Mouse (Mus musculus) T-helper 2 cell (primary cell): ENCODE measurements around the gene Ctla4.

Experiments
- in situ Hi-C: fragments of 300-600 bp; cut with MboI, MseI; formaldehyde crosslinking; loops from one replicate; pipeline ENCODE4 v1.15.1; 2025; ENCODE audit warnings: high pct_unique_total_duplicates

The Ctla4 gene

DNA sequence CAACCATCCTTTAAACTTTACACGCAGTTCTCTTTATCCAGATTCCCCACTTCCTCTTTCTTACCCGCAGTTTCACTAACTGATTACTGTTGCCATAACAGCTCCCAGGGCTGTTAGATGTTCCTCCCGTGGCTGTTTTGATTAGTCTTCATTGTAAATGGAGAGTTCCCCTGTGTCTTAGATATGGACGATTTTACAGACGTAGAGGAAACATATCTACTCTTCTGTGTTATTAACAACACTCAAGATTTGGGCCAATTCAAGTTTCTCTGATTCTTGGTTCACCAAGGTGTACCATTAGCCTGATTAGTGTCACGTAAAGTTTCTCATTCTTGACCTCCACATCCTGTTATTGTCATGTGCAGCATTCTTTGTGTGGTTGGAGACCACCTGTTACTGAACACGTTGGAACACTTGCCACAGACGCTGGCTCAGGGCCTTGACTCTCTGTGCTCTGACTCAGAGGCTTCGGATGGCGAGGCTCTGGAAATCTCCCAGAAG, 29.5 kb downstream of the Ctla4 start:
- in situ Hi-C loops, result no loop called here

DNA sequence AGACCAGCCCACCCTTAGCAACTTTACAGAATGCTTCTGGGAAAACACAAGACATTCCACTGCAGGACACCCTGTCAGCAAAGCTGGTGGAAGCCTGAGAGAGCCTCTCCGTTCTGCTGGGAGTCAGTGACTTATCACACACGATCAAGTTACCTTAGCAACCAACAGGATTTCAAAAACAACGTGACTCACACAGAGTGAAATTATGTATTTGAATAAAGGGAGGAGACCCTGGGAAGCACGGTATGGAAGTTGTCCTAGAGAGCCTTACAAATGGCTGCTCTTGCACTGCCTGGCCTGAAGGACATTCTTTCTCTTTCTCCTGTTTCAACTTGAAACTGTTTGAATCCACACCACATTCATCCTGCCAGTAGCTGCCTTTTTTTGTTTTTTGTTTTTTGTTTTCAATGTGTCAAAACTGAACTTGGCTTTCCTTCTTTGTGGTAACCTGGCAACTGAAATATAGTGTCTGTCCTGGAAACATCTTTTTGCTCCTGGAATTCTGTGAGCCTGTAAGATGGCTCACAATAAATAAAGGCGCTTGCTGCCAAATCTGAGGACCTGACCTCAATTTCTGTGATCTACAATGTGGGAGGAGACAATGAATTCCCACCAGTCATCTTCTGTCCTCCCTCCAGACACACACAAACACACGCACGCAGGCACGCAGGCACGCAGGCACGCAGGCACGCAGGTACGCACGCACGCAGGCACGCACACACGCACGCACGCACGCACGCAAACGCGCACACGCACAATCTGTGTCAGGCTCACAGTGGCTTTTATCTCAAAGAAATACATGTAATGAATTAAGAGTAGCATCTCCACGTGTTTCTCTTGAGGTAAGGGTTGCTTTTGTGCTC, 33.9 kb downstream of the Ctla4 start:
- in situ Hi-C loops, result loop anchor here (5.0 kb wide), 1 partner anchor 88 kb away; no protein-coding TSS in a partner anchor

- in situ Hi-C loops, result no loop called here
These were observed 42.2 kb downstream of the Ctla4 start for GRCm38 (mm10) chr1:60929036-60929435.

DNA sequence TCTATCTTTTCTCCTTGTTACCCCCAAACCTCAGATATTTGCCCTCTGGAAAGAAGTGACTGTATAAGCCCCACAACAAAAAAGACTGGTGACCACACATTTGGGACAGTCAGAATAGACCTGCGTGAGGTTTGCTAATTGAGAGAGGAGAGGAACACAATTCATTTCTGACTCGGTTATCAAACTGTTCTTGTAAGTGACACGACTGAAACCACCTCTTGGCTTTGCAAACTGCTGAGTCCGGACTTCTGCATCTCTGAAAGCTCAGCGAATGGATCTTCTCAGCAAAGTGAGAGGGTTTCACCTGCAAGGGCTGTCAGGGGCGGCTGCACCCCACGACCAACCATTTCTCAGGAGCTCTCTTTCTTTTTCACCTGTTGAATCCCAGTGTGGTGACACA, 43.6 kb downstream of the Ctla4 start:
- in situ Hi-C loops, result no loop called here

DNA sequence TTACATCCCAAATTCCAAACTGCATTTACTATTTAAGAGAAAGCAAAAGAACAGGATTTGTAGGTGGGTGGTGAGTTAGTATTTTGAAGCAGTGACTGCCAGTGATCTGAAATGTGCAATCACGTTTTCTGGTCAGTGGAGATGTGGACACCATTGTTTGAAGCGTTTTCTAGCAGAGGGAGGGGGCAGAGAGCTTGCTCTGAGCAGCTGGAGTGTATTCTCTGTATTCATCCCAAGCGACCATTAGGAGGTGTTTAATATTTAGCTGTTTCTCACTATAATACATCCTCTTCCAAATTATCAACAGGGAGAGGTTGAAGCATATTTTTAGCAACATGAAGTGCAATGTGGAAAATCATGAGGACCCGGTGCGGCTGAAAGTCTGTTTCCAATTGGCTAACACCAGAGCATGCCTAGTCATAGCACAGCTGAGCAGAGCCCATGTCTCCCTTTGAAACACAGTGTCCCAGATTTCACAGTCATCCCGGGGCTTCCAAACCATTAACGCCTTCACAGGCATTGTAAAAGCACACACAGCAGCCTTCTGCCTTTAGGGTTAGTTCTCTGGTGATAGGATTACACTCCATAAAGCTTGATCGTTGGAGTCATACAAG, 49.3 kb downstream of the Ctla4 start:
- in situ Hi-C loops, result loop anchor here (5.0 kb wide), 1 partner anchor 39 kb away; no protein-coding TSS in a partner anchor

DNA sequence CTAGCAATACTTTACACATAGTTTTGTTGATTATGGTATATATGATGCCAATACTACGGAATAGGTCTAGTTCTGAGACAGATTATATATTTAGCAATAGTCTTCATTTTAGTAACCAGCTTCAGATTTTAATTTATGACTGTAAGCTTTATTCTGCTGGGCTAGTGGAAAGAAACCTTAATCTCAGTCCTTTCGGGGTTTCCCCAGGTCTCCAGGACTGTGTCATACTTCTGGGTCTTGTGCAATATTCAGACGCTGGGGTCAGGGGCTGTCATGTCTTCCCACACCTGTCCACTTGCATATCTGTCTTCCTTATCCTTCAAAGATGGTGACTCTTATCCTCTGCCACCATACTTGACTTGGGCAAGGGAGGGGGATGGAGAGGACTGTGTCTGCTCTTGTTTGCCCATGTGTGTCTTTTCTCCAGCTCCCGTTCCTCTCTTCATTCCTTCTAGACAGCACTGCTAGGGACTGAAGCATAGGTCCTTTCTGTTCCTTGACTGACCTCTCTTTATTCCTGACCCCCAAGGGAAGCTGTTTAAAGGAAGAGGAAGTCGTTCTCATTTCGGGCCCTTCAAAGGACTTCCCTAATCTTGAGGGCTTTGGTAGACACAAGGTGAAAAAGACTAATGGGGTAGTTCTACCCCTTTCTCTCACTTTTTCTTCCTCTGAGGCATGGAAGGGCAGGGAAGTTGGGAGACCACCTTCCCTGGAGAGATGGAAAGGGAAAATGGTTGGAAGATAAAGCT, 50.3 kb downstream of the Ctla4 start:
- in situ Hi-C loops, result loop anchor here (5.0 kb wide), 1 partner anchor 40 kb away; no protein-coding TSS in a partner anchor

DNA sequence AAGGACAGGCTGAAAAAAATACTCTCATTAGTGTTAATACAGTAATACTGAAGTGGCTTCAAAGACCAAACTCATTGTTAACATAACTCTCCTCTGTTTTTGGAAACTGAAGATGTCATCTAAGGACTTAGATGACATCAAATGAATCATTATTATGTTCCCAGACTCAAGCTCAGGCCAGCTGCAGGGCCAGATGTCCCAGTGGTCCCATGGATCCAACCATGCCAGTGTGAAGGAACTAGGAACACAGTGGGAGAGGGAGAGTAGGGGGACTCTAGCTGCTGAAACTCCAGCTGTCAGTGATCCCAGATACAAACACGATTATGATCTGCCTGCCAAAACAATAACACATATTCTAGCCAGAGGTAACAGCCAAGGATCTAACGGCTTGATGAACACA, 51.5 kb downstream of the Ctla4 start:
- in situ Hi-C loops, result loop anchor here (5.0 kb wide), 1 partner anchor 41 kb away; no protein-coding TSS in a partner anchor

GRCm38 (mm10) chr1:60938974-60939373, 52.2 kb downstream of the Ctla4 start:
- in situ Hi-C loops, result loop anchor here (5.0 kb wide), 1 partner anchor 42 kb away; no protein-coding TSS in a partner anchor

GRCm38 (mm10) chr1:60940023-60940422, 53.2 kb downstream of the Ctla4 start:
- in situ Hi-C loops, result no loop called here

- in situ Hi-C loops, result no loop called here
These were observed 53.8 kb downstream of the Ctla4 start for GRCm38 (mm10) chr1:60940620-60941019.

- in situ Hi-C loops, result no loop called here
These were observed 54.6 kb downstream of the Ctla4 start for GRCm38 (mm10) chr1:60941056-60942048.

DNA sequence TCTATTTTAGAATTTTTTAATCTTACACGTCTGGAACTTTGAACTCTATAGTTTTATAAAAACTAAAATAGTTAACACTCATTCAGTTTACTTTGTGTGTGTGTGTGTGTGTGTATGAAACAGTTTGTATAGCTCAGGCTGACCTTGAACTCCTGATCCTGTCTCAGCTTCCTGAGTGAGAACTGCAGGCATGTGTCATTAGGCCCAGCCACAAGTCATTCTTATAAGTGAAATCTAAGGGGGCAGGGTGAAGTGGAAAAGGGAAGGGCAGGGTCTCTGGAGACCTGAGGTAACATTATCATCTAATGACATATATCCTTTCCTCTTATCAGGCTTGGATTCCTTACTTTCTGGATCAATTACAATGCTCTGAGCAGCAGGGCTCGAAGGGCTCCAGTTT, 56.1 kb downstream of the Ctla4 start:
- in situ Hi-C loops, result no loop called here

GRCm38 (mm10) chr1:60945633-60946401, 59.0 kb downstream of the Ctla4 start:
- in situ Hi-C loops, result no loop called here

DNA sequence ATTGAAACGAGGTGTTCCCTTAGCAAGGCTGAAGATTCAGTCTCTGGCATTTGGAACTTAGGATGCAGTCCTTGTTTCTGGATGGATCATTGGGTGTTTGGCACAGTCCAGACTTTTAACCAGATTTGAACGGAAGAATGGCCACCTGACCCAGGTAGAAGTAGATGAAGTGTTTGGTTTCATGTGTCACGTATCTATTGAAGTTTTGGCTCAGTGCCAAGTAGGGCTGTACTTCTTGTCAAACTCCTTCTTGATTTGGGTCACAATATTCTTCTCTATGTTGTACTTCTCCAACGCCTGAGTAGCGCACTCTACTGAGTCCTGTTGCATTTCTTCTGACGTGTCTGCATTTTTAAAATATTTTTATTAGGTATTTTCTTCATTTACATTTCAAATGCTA, 61.3 kb downstream of the Ctla4 start:
- in situ Hi-C loops, result no loop called here

- in situ Hi-C loops, result no loop called here
These were observed 66.2 kb downstream of the Ctla4 start for GRCm38 (mm10) chr1:60952958-60953357.

- in situ Hi-C loops, result no loop called here
These were observed 66.9 kb downstream of the Ctla4 start for GRCm38 (mm10) chr1:60953686-60954085.

DNA sequence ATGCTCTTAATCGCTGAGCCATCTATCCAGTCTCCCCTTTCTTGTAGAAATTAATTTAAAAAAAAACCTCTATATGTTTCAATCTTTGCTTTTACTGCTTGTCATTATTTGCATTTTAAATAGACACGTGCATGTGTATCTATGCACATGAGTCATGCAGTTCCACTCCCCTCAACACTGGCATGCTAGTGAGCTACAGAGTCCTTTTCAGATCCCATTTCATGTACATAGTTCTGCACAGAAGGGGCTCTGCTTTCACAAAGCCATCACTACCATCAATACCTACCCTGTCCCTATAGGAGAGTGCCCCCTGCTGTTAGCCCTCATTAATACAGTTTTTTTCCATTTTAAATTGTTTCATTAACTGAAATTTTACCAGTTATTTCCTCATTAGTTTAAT, 68.0 kb downstream of the Ctla4 start:
- in situ Hi-C loops, result loop anchor here (5.0 kb wide), 1 partner anchor 87 kb away; no protein-coding TSS in a partner anchor

DNA sequence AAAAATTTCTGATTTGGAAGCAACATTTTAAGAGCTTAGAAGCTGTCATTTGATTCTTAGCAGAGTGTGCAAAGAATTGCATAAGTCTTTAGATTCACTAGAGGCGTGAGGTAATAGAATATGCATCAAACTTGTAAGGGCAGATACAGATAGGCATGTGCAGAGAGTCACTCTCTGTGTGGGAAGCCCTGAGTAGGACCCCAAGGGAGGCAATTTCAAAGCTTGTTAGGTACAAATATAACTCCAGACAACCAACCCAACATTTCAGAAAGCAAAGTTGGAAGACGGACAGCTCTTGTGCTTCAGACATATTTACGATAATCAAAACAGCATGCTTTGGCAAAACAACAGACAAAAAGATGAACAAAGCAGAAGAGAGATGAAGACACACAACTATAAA, 68.4 kb downstream of the Ctla4 start:
- in situ Hi-C loops, result loop anchor here (5.0 kb wide), 1 partner anchor 88 kb away; no protein-coding TSS in a partner anchor

- in situ Hi-C loops, result loop anchor here (5.0 kb wide), 1 partner anchor 89 kb away; no protein-coding TSS in a partner anchor
These were observed 69.4 kb downstream of the Ctla4 start for GRCm38 (mm10) chr1:60956196-60956595.

GRCm38 (mm10) chr1:60958287-60958686, 71.5 kb downstream of the Ctla4 start:
- in situ Hi-C loops, result loop anchor here (5.0 kb wide), 1 partner anchor 91 kb away; no protein-coding TSS in a partner anchor
